Mouse (Mus musculus) brain, adult 10 weeks (tissue): ENCODE data around the gene Gspt2. TPM values are rescaled to one million over a fixed set of nuclear protein-coding genes. Genes with fewer than 3 reads are reported as not detected.

Source experiments
- polyA plus RNA-seq: library from polyadenylated mRNA; stranded (reverse); fragments of 350-450 nt; fragmentation: Illumina TruSeq; extraction: RNeasy Lipid Tissue Mini Kit (QIAGEN cat#74804); gene quantifications from one replicate; pipeline ENCODE4 v1.2.3, GENCODE M21; 2015; ENCODE audit warnings: low read depth, low replicate concordance

Gspt2 gene
- 31.5 TPM for polyA plus RNA-seq

DNA sequence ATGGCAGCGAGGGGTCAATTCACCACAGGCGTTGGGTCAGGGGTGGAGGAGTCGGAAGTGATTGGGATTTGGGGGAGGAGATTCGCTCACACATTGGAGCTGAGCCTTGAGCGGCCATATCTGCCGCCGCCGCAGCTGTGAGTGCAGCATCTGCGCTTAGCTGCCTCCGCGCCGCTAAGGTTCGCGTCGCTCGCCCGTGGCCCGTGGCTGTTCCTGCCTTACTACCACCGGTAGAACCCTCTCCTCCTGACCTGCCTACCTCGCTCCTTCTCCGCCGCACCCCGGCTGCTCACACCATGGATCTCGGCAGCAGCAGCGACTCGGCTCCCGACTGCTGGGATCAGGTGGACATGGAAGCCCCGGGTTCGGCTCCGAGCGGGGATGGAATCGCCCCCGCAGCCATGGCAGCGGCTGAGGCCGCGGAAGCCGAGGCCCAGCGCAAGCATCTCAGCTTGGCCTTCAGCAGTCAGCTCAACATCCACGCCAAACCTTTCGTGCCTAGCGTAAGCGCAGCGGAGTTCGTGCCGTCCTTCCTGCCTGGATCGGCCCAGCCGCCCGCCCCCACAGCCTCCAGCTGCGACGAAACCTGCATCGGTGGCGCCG, at the start of gene Gspt2:
Gene Gspt2 (plus strand): TSS at position 109 of the 603 bp plus-strand sequence.

Other genes starting within 250 kb of the Gspt2 start
- 419 TPM for gene Maged1, start 93.9 kb upstream of the Gspt2 start, polyA plus RNA-seq
- 12.8 TPM for gene Zxdb, start 88.5 kb downstream of the Gspt2 start, polyA plus RNA-seq